Mouse (Mus musculus) forebrain, postnatal 0 days (tissue): ENCODE data around the gene Mtf1. TPM values are rescaled to one million over a fixed set of nuclear protein-coding genes. Genes with fewer than 3 reads are reported as not detected.
A peak's percentile ranks its signal among the peaks of the same experiment; 100 is the strongest.

Experiments
- ATAC-seq: fragments of 200-750 bp; cut with Nextera tagmentation; 2 replicates; pipeline ENCODE4 v1.8.0; 2017; ENCODE audit warnings: mild to moderate bottlenecking, moderate library complexity
- DNase-seq: peaks from one replicate; pipeline ENCODE4 v3.0.0-alpha.2; 2015
- H3K27ac ChIP-seq: fragments of 300-500 bp; sonication (generic); 2 replicates; pipeline ENCODE4 v1.5.1; 2014; ENCODE audit warnings: low read depth, mild to moderate bottlenecking, antibody characterized with exemption, low read length, moderate library complexity, mixed read lengths
- H3K27me3 ChIP-seq: fragments of 300-500 bp; sonication (generic); 2 replicates; pipeline ENCODE4 v1.6.1; 2014; ENCODE audit warnings: mild to moderate bottlenecking, low read length, mixed read lengths; ENCODE audit not compliant: insufficient read depth
- H3K36me3 ChIP-seq: fragments of 300-500 bp; sonication (generic); 2 replicates; pipeline ENCODE4 v1.6.1; 2014; ENCODE audit warnings: mild to moderate bottlenecking, moderate library complexity; ENCODE audit not compliant: insufficient read depth
- H3K4me1 ChIP-seq: fragments of 300-500 bp; sonication (generic); 2 replicates; pipeline ENCODE4 v1.6.1; 2014; ENCODE audit warnings: antibody characterized with exemption; ENCODE audit not compliant: insufficient read depth
- H3K4me2 ChIP-seq: fragments of 300-500 bp; sonication (generic); 2 replicates; pipeline ENCODE4 v1.6.1; 2014; ENCODE audit warnings: low read depth, mild to moderate bottlenecking, moderate library complexity
- H3K4me3 ChIP-seq: fragments of 300-500 bp; sonication (generic); 2 replicates; pipeline ENCODE4 v1.5.1; 2014; ENCODE audit warnings: low read depth, low read length, mixed read lengths
- H3K9ac ChIP-seq: fragments of 300-500 bp; sonication (generic); 2 replicates; pipeline ENCODE4 v1.6.1; 2014; ENCODE audit warnings: mild to moderate bottlenecking
- H3K9me3 ChIP-seq: fragments of 300-500 bp; sonication (generic); 2 replicates; pipeline ENCODE4 v1.6.1; 2016; ENCODE audit warnings: low read length
- CTCF ChIP-seq: sonication (generic); IDR thresholded peaks from 2 replicates; pipeline ENCODE4 v1.5.1; 2016; ENCODE audit warnings: antibody characterized with exemption, control low read depth, low read depth
- WGBS: fragments of 180-500 bp; shearing (Covaris S2); extraction: QIAGEN DNeasy Blood & Tissue Kit; methylation state at CpG from one replicate; pipeline ENCODE4 v1.1.7; 2014; 5-methylcytosine and 5-hydroxymethylcytosine counted together
- polyA plus RNA-seq: library from polyadenylated mRNA; unstranded; fragments of >200 nt; fragmentation: Nextera tagmentation; extraction: Ambion mirVana; gene quantifications from 2 replicates; pipeline ENCODE4 v1.2.1, GENCODE M21; 2015
- total RNA-seq: library from RNA; depleted of rRNA; stranded (reverse); fragments of >200 nt; gene quantifications from 2 replicates; pipeline ENCODE4 v1.2.3, GENCODE M21; 2014

Mtf1 gene
- total and polyA plus RNA-seq, 2 experiments from 2014 or later = 15.6 to 24.4 TPM

GRCm38 (mm10) chr4:124850933-124851658 is 49.2 kb downstream of the Mtf1 start, which contains the start of gene 1110065P20Rik:
Gene 1110065P20Rik (minus strand): TSS chr4:124851196.
- Histone ChIP-seq H3K4me1 (peaks cover 6% of the 10 kb centered on the region; the same call in 1 of the 2 replicates), H3K9me3 (no peaks in the 10 kb centered on the region), H3K4me3 (peak within 1 kb of the TSS; percentile 71), H3K36me3 (peaks cover 25% of the 10 kb centered on the region), H3K4me2 (peak within 1 kb of the TSS; percentile 87), H3K27me3 (no peaks in the 10 kb centered on the region), H3K27ac (peak within 1 kb of the TSS; percentile 96), H3K9ac (peak within 1 kb of the TSS; percentile 84)
- peak; percentile 72 for DNase-seq
- ATAC-seq = peak; percentile 38
- TF ChIP-seq CTCF = no peak
- 1% methylated on average over 74 of the region's 75 CpGs for WGBS

GRCm38 (mm10) chr4:124856294-124856693 is 54.4 kb downstream of the Mtf1 start:
- no peak for DNase-seq
- WGBS = 92% methylated on average over 8 of the region's 8 CpGs
- no peak for ATAC-seq
- Histone ChIP-seq H3K4me2 (no peak overlapping the region), H3K4me1 (peaks cover 17% of the 10 kb centered on the region), H3K9me3 (no peaks in the 10 kb centered on the region), H3K27me3 (no peaks in the 10 kb centered on the region), H3K36me3 (peaks cover 45% of the 10 kb centered on the region), H3K4me3 (no peak overlapping the region), H3K27ac (no peak overlapping the region), H3K9ac (no peak overlapping the region)
- TF ChIP-seq CTCF = no peak

DNA sequence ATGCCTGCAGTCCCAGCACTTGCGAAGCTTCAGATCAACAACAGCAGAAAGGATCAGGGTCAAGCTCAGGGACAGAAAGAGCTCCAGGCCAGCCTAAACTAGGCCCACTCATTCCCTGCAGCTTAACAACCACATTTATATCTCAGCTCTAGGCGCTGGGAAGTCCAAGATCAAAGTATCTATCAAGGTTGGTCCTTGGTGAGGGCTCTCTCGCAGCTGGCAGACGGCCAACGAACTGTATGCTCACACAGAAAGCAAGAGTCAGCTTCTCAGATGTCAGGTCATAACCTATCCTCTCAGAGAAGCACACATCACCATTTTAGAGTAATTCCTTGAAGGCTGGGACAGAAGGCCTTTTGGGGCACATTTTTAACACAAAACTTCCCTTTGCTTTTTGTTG is 56.5 kb downstream of the Mtf1 start:
- no peak for DNase-seq
- Histone ChIP-seq H3K27me3 (no peaks in the 10 kb centered on the region), H3K27ac (no peak overlapping the region), H3K4me1 (peaks cover 17% of the 10 kb centered on the region), H3K4me3 (no peak overlapping the region), H3K36me3 (peaks cover 45% of the 10 kb centered on the region), H3K9me3 (no peaks in the 10 kb centered on the region), H3K4me2 (no peak overlapping the region), H3K9ac (no peak overlapping the region)
- no peak for TF ChIP-seq CTCF
- WGBS = 85% methylated on average over 5 of the region's 5 CpGs
- no peak for ATAC-seq

DNA sequence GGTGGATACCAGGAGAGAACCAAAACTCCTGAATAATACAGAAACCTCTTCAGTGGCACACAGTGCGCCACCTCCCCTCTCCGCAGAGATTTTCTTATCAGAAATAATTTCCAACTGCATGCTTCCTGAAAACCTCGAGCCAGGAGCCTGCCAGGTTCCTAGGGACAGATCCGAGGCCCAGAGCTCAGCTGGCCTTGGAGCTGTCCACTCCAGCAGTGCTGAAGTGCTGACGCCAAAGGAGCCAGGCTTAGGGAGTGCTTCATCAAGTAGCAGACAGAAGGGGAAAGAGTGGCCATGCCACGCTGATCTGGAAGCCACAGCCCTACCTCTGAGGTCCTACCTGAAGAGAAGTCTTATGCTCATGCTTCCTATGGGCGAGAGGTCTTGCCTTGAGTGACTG is 58.5 kb downstream of the Mtf1 start:
- H3K9me3 ChIP-seq = no peaks in the 10 kb centered on the region
- DNase-seq = no peak
- peaks cover 30% of the 10 kb centered on the region for H3K36me3 ChIP-seq
- no peaks in the 10 kb centered on the region for H3K27me3 ChIP-seq
- ATAC-seq = no peak
- no peak overlapping the region for H3K9ac ChIP-seq
- peak overlapping the region; percentile 89 for H3K4me2 ChIP-seq
- H3K4me1 ChIP-seq = peaks cover 17% of the 10 kb centered on the region
- no peak overlapping the region for H3K27ac ChIP-seq
- no peak for TF ChIP-seq CTCF
- 15% methylated on average over 7 of the region's 7 CpGs for WGBS
- peak overlapping the region; percentile 6; the same call in 1 of the 2 replicates for H3K4me3 ChIP-seq

GRCm38 (mm10) chr4:124861283-124862188 is 59.6 kb downstream of the Mtf1 start, which contains the start of gene Maneal:
Gene Maneal (minus strand): TSS chr4:124862171.
- Histone ChIP-seq H3K9me3 (no peaks in the 10 kb centered on the region), H3K4me2 (peak within 1 kb of the TSS; percentile 89), H3K4me3 (peak within 1 kb of the TSS; percentile 72), H3K27ac (peak within 1 kb of the TSS; percentile 64), H3K27me3 (no peaks in the 10 kb centered on the region), H3K9ac (peak within 1 kb of the TSS; percentile 90), H3K4me1 (peaks cover 17% of the 10 kb centered on the region), H3K36me3 (peaks cover 19% of the 10 kb centered on the region)
- ATAC-seq (peak; percentile 44), DNase-seq (peak; percentile 43)
- no peak for TF ChIP-seq CTCF
- 1% methylated on average over 50 of the region's 77 CpGs for WGBS

DNA sequence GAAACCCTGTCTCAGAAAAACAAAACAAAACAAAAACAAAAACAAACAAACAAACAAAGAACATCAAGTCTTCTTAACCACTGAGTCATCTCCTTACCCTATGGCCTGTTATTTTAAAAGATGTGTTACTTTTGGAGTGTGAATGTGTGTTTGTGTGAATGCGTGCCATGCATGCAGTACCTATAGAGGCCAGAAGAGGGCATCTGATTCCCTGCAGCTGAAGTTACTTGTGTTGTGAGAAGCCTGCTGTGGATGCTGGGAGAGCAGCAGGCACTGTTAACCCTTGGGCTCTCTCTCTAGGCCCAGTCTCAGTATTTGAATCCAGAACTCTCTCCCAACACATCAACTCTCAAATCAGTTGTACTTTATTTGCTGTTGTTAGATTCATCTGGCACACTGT is 70.8 kb downstream of the Mtf1 start:
- no peaks in the 10 kb centered on the region for H3K36me3 ChIP-seq
- no peaks in the 10 kb centered on the region for H3K4me1 ChIP-seq
- no peak overlapping the region for H3K9ac ChIP-seq
- TF ChIP-seq CTCF = peak; percentile 52
- H3K4me3 ChIP-seq = no peak overlapping the region
- WGBS = 92% methylated on average over 1 of the region's 1 CpGs
- ATAC-seq = no peak
- DNase-seq = no peak
- no peaks in the 10 kb centered on the region for H3K9me3 ChIP-seq
- no peak overlapping the region for H3K27ac ChIP-seq
- no peak overlapping the region for H3K4me2 ChIP-seq
- no peaks in the 10 kb centered on the region for H3K27me3 ChIP-seq

DNA sequence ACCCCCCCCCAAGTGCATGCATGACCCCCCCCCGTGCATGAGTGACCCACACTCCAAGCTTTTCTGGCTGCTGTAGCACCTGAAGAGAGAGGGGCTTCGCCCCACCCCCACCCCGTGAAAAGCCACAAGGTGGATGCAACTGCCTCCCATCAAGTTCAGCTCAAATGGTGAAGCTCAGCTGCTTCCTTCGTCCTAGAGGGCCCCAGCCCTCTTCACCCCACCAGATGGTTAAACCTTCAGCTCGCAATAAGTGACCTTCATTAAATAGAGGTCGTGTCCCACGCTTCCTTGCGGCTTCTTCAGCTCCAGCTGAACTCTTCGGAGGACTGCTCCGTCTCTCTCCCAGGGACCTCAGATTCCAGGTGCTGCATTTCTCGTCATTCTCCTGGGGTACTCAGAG is 78.7 kb downstream of the Mtf1 start, which contains the start of gene Epha10:
Epha10 (plus strand) TSS at position 301 of the 400 bp plus-strand sequence.
- peaks cover 7% of the 10 kb centered on the region for H3K27me3 ChIP-seq
- H3K4me2 ChIP-seq = peak within 1 kb of the TSS; percentile 78
- DNase-seq (no peak), ATAC-seq (no peak)
- H3K27ac ChIP-seq = no peak within 1 kb of the TSS
- no peaks in the 10 kb centered on the region for H3K9me3 ChIP-seq
- H3K4me1 ChIP-seq = peaks cover 4% of the 10 kb centered on the region; the same call in 1 of the 2 replicates
- TF ChIP-seq CTCF = no peak
- no peaks in the 10 kb centered on the region for H3K36me3 ChIP-seq
- peak within 1 kb of the TSS; percentile 55 for H3K4me3 ChIP-seq
- 2% methylated on average over 11 of the region's 11 CpGs for WGBS
- H3K9ac ChIP-seq = peak within 1 kb of the TSS; percentile 44
